Mouse (Mus musculus): Measurements from ENCODE around the gene Tmem176a.
"Not testable (repeated sequence)": the region's sequence is repeated elsewhere in the genome, so short reads cannot be mapped to it uniquely, and the experiment has no call there.

Tmem176a gene

GRCm38 (mm10) chr6:48840371-48840969 is at the start of gene Tmem176a:
Gene Tmem176a, plus strand, starts transcription at chr6:48840919.
- in situ Hi-C loops (cut with MboI), result no loop called here

- in situ Hi-C loops (cut with MboI), result no loop called here
Observed at GRCm38 (mm10) chr6:48801897-48802296, 38.8 kb upstream of the Tmem176a start.

GRCm38 (mm10) chr6:48803406-48804051 is 37.2 kb upstream of the Tmem176a start:
- in situ Hi-C loops (cut with MboI), result no loop called here

GRCm38 (mm10) chr6:48804346-48804745 is 36.4 kb upstream of the Tmem176a start:
- in situ Hi-C loops (cut with MboI), result no loop called here

- in situ Hi-C loops (cut with MboI), result no loop called here
Observed at GRCm38 (mm10) chr6:48806746-48807145, 34.0 kb upstream of the Tmem176a start.

GRCm38 (mm10) chr6:48809494-48810219 is 31.1 kb upstream of the Tmem176a start:
- in situ Hi-C loops (cut with MboI), result no loop called here

- in situ Hi-C loops (cut with MboI), result no loop called here
Observed at GRCm38 (mm10) chr6:48815013-48815412, 25.7 kb upstream of the Tmem176a start.

- in situ Hi-C loops (cut with MboI), result no loop called here
Observed at GRCm38 (mm10) chr6:48817815-48818214, 22.9 kb upstream of the Tmem176a start.

- in situ Hi-C loops (cut with MboI), result not testable (repeated sequence)
Observed at GRCm38 (mm10) chr6:48821991-48822785, 18.5 kb upstream of the Tmem176a start.

- in situ Hi-C loops (cut with MboI), result no loop called here
Observed at GRCm38 (mm10) chr6:48825016-48825415, 15.7 kb upstream of the Tmem176a start.

- in situ Hi-C loops (cut with MboI), result no loop called here
Observed at GRCm38 (mm10) chr6:48828976-48829375, 11.7 kb upstream of the Tmem176a start.

GRCm38 (mm10) chr6:48829651-48830050 is 11.1 kb upstream of the Tmem176a start:
- in situ Hi-C loops (cut with MboI), result no loop called here

GRCm38 (mm10) chr6:48830241-48830640 is 10.5 kb upstream of the Tmem176a start:
- in situ Hi-C loops (cut with MboI), result no loop called here

GRCm38 (mm10) chr6:48831141-48831540 is 9.6 kb upstream of the Tmem176a start:
- in situ Hi-C loops (cut with MboI), result no loop called here

GRCm38 (mm10) chr6:48832426-48832825 is 8.3 kb upstream of the Tmem176a start:
- in situ Hi-C loops (cut with MboI), result no loop called here

- in situ Hi-C loops (cut with MboI), result no loop called here
Observed at GRCm38 (mm10) chr6:48833515-48833914, 7.2 kb upstream of the Tmem176a start.

- in situ Hi-C loops (cut with MboI), result no loop called here
Observed at GRCm38 (mm10) chr6:48835241-48835640, 5.5 kb upstream of the Tmem176a start.

- in situ Hi-C loops (cut with MboI), result no loop called here
Observed at GRCm38 (mm10) chr6:48836146-48836545, 4.6 kb upstream of the Tmem176a start.

GRCm38 (mm10) chr6:48837516-48837915 is 3.2 kb upstream of the Tmem176a start:
- in situ Hi-C loops (cut with MboI), result no loop called here

GRCm38 (mm10) chr6:48838321-48839080 is 2.2 kb upstream of the Tmem176a start:
- in situ Hi-C loops (cut with MboI), result no loop called here

GRCm38 (mm10) chr6:48840973-48841625 is 380 bp downstream of the Tmem176a start, which contains the start of gene Tmem176b:
Gene Tmem176b, minus strand, starts transcription at chr6:48841496.
- in situ Hi-C loops (cut with MboI), result no loop called here
